Mouse (Mus musculus) fibroblast of lung, adult 2 months (primary cell): Measurements from ENCODE around the gene Rab6b.

Source experiments
- DNase-seq: peaks from one replicate; pipeline ENCODE4 v3.0.0-alpha.2; 2011; ENCODE audit warnings: low read depth

Rab6b gene

DNA sequence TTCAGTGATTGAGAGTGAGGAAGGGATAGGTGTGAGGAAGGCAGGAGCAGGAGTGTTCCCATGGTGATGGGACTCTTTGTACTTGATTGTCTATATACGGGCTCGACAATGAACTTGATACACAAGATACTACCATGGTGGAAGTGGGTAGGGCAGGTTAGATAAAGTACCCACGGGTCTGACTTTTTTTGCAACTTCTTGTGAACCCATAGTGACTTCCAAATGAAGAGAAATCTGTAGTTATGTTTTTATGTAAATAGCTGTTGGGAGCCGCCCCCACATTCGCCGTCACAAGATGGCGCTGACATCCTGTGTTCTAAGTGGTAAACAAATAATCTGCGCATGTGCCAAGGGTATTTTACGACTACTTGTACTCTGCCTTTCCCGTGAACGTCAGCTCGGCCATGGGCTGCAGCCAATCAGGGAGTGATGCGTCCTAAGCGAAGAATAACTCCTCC is 3.2 kb upstream of the Rab6b start:
- DNase-seq, result peak; percentile 53

DNA sequence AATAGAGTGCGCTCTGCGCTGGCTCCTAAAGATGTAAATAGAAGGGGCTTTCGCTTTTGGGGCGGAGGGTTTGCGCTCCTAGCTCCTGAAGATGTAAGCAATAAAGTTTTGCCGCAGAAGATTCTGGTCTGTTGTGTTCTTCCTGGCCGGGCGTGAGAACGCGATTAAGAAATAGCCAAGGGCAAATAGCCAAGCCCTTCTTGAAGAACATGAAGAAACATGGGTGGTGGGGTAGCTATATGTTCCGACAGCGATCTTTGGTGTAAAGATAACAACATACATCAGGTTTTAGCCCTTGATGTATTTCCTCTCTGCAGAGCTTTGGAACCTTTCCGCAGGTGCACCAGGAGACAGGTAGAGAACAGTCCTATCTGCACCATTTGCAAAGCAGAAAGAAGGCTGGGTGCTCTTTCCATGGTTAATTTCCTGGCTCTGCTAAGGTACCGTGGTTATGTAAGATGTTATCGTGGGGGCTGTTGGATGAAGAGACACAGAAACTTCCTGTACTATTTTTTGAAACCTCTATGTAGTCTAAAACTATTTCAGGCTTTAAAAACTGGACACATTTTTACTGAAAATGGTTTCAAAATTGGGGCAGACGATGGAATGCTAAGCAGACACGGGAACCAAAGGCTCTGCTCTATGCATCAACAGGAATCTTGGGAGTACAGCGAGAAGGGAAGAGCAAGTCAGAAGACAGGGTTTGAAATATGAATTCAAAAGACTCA is 2.5 kb upstream of the Rab6b start:
- no peak for DNase-seq

DNA sequence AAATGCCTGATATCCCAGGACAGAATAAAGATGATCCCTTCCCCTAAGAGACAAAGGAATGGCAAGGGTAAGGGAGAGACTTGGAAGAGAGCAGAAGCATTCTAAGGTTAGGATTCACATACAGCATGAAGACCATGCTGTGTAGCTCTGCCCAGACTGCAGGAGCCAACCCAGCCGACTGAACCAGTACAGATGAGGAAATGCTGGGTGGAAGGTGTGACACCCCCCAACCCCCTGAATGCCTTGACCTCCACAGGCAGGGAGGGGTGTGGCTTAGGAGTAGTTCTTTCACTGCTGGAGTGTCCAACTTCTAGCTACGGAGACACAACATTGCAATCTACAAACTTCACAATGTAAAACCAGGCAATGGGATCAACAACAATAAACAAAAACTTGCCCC is 1.7 kb upstream of the Rab6b start:
- DNase-seq, result no peak

DNA sequence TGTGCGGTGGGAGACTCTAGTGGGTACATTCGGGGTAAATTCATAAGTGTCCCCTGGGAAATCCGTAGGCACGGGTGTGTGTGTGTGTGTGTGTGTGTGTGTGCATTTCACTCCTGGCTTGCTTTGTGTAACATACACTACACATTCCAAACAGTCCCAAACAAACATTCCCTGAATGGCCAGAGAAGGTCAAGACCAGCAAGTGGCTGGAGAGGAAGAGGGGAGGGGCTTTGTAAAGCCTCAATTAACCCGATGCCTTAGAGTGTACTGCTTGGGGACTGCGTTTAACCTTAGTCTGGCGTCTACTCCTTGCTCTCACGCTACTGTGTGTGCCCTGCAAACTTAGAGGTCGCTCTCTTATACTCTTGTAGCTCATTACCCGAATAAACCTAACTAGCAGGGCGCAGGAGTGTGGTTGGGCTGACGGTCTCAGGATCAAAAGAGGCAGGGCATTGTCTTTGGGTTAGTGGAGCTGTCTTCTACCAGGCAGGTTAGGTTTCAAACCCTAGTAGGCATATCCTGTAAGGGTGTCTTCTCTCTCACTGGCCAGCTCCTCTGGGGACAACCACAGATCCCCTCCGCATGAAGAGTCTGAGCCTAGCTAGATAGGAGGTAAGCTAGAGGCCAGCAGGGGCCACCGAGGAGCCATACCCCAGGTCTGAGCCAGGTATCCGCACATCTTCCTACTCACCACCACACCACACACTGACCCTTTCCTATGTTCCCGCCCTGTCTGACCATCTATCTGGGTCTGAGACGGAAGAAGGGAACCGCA is 673 bp upstream of the Rab6b start:
- no peak for DNase-seq

DNA sequence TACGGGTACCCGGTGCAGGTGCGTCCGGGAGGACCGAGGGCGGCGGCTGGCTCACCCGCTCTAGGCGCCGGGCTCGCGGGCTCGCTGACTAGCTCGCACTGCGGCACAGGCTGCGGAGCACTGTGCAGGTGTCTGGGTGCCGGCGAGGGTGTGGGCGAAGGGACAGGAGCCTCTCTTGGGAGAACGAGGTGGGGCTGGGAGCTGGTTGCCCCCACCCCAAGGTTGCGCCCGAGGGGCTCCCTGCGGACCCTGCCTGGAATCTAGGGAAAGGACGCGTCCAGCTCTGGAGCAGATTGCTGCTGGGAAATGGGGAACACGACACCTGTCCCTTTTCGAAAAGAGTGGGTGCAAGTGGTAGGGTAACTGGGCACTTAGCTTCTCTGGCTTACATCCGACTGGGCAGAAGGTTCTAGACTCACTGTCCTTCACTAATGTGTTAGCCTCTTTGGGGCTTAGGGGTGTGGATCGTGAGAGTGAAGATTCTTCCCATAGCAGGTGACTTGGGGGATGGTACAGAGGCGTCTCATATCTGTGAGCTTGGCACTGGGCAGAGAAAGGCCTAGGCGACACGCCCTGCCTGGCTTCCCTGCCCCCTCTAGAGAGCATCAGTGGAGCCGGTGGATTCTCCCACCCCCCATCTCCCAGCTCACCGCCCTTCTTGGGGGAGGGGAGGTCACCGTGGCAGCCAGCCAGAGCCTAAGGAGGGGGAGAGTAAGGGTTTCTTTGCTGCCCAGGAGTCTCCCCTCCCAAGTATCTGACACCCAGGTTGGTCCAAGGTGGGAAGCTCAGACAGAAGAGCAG is 1.1 kb downstream of the Rab6b start:
- no peak for DNase-seq

DNA sequence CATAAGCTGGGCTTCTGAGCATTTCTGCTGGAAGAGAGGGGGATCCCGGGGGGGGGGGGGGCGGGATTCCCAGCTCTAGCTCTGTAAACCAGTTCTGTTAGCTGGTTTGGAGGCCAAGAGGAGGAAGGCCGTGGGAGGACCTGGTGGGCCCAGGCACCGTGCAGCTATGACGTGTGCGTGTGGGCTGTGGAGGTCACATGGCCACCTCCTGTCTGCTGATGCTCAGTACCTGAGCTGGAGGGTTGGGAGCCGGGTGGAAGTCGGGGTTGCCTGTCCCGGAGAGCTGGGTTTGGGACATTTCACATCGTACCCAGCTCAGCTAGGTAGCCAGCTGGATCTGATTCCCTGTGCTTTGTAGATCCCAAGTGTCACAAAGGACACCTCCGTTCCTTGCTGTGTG is 1.8 kb downstream of the Rab6b start:
- no peak for DNase-seq

DNA sequence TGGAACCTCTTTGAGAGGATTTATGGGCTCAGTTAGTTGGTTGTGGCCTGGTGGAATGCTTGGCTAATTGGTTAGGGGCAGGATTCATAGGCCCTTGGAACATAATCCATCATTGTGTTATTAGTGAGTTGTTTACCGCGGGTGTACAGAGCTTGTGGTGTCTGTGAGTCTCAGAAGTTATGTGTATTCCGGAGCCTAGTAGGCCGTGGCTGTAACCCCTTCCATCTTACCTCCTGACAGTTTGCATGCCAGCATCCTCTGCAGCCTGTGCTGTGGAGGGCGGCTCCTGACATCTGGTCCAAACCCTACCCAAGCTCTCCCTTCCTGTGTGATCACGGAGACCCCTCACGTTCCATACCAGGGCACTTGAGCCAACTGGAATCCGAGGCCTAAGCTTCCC is 2.7 kb downstream of the Rab6b start:
- DNase-seq, result no peak

DNA sequence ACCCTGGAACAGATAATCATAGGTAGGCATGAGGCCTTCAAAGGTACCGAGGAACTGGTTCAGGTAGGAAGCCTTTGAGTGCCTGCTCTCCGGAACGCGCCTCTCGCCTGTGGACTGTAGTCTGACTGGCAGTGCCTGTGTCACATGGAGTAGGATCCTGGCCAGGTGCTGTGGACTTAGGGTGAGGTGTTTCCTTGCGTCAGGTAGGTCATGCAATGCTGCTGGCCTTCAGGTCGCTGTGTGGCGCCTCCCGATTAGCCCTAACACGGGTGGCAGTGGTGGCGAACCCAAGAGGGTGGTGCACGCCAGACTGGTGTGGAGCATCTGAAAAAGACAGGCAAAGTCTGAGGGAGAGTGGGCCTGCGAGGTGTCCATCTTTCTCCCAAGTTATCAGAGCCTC is 3.3 kb downstream of the Rab6b start:
- DNase-seq, result no peak

DNA sequence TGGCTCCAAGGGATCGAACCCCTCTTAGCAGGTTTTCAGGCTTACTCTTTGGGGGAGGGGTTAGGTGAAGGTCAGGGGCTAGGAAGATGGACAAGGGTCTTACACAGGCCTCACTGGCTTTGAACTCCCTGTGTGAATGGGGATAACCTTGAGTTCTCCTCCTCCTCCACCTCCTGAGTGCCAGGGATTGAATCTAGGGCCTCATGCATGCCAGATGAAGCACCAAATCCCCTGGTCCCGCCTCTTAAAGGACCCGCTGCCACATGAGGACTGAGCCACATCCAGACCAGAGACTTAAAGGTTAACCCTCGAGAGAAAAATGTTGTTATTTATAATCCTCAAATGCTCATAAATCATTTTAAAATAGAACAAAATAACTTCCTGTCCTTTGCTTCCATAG is 5.4 kb downstream of the Rab6b start:
- no peak for DNase-seq

DNA sequence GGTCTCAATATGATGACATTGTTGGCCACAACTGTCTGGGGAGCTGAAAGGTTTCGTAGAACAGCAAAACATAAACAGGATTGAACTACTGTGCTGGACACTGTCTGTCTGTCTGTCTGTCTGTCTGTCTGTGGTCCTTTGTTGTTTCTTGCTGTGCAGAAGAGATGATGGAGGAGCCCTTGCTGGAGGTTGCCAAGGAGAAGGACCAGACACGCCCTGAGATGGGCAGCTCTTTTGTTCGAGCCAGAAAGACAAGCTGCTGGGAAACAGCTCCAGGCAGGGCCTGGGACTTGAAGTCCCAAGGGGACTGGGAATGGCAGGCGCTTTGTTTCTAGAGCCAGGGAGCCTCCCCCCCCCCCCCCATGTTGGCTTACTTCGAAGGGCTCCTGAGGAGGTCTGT is 5.9 kb downstream of the Rab6b start:
- DNase-seq, result no peak

DNA sequence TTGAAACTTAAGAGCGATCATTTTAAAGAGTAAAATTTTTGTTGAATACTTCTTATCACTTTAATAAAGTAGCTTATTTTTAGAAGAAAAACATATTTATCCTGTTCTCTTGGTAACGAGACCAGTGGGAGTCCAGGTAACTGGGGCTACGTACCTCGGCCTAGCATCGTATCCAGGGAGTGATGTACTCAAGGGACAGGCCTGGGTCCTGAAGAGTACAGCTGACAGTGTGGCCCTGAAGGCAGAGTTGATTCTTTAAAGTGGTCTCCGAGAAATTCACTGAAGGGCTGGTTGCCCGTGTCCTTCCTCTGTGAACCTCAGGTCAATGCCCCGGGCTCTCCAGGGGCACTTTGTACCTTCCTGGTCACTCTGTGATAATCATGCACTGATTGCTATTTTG is 6.4 kb downstream of the Rab6b start:
- DNase-seq, result no peak

DNA sequence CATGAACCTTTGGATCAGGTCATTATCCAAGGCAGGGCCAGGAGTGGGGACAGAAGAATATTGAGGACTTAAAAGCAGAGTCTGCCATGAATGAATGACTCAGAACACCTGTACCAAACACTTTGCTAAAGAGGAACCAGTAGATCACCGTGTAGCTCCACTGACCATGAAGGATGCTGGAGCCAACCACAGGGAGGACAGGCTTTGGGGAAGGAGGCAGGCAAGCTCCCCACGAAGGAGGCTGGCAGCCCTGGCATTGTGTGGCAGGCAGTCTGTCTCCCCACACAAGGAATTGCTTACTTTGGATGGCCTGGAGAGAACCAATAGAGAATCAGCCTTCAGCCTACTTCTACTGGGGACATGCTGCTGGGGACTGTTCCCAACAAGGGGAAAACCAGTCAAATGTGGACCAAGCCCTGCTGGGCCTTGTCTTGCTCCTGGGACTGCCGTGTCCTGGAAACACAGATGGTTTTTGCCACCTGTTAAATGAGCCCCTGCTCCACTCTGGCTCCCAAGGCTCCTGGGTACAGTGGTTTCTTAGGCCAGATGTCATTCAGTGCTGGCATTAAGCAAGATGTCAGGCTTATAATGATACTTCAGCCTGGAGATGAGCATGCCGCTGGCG is 7.2 kb downstream of the Rab6b start:
- DNase-seq, result no peak

DNA sequence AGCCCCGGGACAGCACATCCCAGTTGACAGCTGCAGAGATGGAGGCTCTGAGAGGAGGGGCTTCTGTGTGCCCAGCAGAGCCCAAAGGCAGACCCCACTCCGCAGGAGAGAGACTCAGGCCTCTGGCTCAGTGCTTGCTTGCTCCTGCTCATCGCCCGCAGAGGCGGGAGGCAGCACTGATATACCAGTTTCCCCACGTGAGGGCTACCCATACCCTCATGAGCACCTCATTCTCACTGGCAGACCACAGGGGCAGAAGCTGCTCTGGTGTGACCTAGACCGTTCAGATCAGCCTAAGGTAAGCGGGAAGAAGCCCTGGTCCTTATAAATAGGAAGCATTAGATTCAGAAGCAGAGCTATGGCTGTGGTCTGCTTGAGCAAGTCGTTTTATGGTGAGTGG is 8.2 kb downstream of the Rab6b start:
- DNase-seq, result no peak

DNA sequence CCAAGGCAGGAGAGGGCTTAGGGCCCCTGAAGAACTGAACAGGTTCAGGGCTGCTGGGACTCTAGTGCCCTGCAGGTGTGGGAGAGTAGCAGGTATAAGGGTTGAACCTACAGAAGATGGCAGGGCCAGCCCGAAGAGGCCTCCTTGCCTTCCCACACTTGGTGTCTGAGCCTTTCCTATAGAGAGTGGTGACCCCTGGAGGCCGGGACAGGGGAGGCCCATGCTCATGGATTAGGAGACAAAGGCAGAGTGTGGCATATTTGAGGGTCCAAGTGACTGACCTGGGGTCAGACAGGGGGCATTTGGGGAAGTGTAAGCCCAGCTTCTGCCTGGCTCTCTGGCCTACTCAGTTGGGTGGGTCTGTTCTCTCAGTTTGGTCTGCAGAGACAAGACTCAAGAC is 8.6 kb downstream of the Rab6b start:
- DNase-seq, result no peak

DNA sequence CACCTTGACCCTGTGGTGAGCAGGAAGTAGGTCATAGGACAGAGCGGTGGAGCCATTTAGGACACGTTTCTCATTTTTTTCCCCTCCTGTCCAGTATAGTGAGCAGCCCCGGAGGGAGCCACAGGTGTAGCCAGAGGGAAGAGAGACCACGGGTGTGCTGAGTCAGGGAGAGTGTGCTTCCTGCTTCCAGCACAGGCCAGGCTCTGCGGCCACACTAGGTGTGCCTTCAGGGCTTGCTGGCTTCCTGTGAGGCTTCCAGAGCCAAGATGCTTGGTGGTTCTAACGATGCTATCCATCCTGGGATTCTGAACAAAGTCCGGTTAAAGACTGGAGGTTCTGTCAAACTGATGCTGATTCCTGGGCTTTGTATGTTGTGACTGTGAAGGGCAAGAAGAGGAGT is 10.0 kb downstream of the Rab6b start:
- DNase-seq, result no peak

DNA sequence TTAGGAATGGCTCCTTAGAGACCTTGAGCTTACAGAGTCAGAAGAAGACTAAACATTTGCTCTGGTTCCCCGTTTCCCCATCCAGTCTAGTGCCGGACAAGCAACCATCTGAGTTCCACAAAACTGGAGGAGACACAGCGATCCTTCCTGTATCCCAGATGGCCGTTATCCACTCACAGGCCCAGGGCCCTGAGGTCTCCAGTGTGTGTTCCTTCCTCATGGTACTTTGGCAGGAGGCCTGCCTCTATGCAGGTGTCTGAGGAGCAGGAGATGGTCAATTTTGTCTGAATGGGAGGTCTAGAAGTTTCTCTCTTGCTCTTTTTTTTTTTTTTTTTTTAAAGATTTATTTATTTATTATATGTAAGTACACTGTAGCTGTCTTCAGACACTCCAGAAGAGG is 13.2 kb downstream of the Rab6b start:
- no peak for DNase-seq

DNA sequence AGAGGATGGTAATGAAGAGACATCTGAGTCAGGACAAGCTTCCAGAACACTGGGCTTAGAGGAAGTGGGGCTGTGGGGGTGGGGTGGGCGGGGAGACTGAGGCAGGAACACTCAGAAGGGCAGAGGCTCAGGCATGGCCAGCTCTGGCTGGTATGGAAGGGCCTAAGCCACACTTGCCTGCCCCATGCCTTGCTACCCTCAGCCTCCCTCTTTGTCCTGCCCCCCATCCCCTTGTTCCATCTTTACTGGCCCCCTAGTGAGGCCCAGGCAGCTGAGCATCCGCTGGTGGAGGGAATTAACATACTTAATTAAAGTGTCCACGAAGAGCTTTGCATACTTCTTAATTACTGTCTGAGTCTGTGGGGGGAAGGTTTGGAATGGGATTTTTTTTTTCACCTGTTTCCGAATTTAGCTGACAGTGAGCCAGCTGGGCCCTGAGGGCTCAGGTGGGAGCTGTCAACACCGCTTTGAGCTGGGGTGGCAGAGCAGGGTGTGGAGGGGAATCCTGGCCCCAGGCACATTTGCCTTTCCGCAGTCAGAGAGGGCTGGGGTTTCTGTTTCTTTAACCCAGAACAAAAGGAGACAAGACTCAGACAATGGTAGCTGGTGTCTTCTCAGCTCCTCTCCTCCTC is 22.0 kb downstream of the Rab6b start:
- DNase-seq, result no peak

DNA sequence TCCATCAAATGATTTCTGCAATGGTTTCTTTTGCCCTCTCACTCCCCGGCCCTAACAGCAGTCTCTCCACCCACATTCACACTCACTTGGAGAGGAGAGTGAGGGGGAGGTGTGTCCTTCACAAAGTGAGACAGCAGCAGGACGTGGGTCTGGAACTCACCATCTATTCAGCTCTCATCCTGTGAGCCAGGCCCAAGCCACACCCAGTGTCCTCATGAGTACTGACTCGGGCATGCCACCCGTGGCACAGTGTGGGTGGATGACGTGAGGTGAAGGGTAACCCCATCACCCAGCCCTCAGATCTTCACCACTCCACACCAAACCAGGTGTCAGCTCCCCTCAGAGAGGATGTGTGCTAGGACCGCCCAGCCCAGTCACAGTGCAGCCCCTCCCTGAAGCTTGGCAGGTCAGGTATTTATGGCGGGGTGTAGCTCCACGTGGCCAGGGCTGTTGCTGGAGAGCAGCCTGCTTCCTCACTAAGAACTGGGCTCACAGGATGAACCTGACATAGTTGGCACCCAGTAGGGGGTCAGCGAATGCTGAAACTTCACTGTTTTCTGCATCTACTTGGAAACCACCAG is 23.0 kb downstream of the Rab6b start:
- no peak for DNase-seq

DNA sequence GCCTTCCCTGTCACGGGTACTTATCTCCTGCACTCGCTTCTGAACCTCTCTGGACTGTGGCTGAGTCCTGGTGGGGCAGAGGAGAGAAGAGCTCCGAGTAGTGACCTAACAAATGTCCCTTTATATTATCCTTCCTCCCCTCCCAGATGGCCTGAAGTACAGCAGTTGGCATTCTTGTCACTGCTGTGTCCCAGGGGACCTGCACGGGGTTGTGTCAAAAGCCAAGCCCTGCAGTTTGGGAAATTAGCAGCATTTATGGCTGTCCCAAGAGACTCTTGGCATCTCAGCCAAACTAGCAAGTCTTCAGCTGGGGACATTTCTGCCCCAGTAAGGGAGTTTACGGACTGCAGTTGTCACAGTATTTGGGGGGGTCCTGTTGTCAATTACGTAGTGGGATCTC is 27.9 kb downstream of the Rab6b start:
- DNase-seq, result no peak

DNA sequence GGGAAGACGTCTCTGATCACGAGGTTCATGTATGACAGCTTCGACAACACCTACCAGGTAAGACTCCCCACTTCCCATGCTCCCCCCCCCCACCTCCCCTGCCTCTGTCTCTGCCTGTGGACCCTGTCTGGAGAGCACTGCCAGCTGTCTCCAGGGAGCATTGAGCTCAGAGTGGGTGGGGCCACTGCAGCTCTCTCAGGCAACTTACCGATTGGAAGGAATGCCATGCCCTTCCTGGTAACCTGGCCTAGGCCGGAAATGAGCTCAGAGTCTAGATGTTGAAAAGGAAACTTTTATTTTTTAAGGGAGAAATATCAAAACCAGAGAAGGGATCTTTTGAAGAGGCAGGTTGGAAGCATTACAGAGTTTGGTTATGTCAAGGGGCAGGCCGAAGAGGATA is 28.8 kb downstream of the Rab6b start:
- no peak for DNase-seq

DNA sequence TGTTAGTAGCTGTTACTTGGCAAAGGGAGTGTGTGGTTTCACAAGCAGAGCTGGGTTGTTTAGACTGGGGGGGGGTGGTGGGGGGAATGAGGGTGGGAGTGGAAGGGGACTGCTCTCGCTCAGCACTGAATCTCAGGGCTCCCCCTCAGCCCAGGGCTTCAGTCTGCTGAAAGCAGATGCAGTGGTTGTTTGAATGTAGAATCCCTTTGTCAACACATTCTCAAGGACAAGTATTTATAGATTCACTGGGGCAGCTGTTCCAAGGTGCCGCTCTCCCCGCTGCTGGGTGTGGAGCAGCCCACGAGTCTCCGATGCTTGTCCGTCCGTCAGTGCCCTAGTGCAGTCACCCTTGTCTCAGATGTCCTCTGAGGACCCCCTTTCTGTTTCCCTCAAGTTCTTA is 29.7 kb downstream of the Rab6b start:
- no peak for DNase-seq

DNA sequence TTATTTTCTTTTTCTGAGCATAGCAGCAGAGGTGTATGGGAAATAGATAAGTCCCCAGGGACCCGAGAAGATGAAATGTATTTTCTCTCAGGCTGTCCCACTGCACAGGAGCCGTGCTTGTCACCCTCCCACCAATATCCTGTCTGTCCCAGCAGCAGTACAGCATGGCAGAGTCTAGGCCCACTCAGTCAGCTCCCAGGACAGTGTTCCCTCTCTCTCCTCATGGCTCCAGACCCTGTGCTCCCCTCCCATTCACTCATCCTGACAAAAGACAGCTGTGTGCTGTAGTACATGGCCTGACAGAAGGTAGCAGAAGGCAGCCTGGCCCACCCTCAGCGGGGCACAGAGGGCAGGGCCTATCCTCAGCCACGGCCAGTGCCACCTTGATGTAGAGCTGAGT is 32.3 kb downstream of the Rab6b start:
- DNase-seq, result no peak
